Mouse (Mus musculus) layer of hippocampus, adult 11-12 months (tissue): ENCODE data around the gene Dach1.

Source experiments
- DNase-seq: peaks from one replicate; pipeline ENCODE4 v3.0.0; 2022; ENCODE audit warnings: low spot score

The Dach1 gene

DNA sequence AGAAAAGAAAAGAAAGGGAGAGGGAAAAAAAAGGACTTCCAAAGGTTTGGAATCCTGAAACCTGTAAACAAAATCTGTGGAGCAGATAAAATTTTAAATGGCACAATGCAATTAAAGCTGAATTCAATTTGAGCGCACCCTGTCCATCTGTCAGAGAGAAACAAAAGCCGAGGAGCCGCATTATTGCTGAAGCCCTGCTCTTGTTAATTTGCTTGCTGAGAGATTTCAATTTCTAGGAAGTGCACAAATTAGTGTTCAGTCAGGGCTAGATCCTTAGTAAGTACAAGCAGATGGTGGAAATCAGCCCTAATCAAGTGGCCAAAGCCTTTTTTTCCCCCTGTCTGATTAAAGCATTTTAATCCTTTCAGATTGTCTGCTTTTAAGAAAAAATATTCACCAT, 60.8 kb downstream of the Dach1 start:
- DNase-seq = peak; percentile 10

GRCm38 (mm10) chr14:98106208-98106607, 63.4 kb downstream of the Dach1 start:
- DNase-seq = no peak

- DNase-seq = no peak
Measured at GRCm38 (mm10) chr14:98104314-98104955, 65.1 kb downstream of the Dach1 start.

- DNase-seq = no peak
Measured at GRCm38 (mm10) chr14:98095229-98095628, 74.3 kb downstream of the Dach1 start.

GRCm38 (mm10) chr14:98089246-98089645, 80.3 kb downstream of the Dach1 start:
- DNase-seq = no peak

- DNase-seq = no peak
Measured at GRCm38 (mm10) chr14:98087355-98087754, 82.2 kb downstream of the Dach1 start.

GRCm38 (mm10) chr14:98086794-98087193, 82.8 kb downstream of the Dach1 start:
- no peak for DNase-seq

GRCm38 (mm10) chr14:98085141-98085540, 84.4 kb downstream of the Dach1 start:
- no peak for DNase-seq

- no peak for DNase-seq
Measured at GRCm38 (mm10) chr14:98084720-98085119, 84.8 kb downstream of the Dach1 start.

GRCm38 (mm10) chr14:98083419-98083818, 86.1 kb downstream of the Dach1 start:
- no peak for DNase-seq

GRCm38 (mm10) chr14:98080014-98080413, 89.6 kb downstream of the Dach1 start:
- no peak for DNase-seq

- no peak for DNase-seq
Measured at GRCm38 (mm10) chr14:98077996-98078395, 91.6 kb downstream of the Dach1 start.

GRCm38 (mm10) chr14:98073421-98074080, 96.0 kb downstream of the Dach1 start:
- no peak for DNase-seq

- no peak for DNase-seq
Measured at GRCm38 (mm10) chr14:98072647-98073420, 96.7 kb downstream of the Dach1 start.

GRCm38 (mm10) chr14:98071877-98072276, 97.7 kb downstream of the Dach1 start:
- DNase-seq = no peak

DNA sequence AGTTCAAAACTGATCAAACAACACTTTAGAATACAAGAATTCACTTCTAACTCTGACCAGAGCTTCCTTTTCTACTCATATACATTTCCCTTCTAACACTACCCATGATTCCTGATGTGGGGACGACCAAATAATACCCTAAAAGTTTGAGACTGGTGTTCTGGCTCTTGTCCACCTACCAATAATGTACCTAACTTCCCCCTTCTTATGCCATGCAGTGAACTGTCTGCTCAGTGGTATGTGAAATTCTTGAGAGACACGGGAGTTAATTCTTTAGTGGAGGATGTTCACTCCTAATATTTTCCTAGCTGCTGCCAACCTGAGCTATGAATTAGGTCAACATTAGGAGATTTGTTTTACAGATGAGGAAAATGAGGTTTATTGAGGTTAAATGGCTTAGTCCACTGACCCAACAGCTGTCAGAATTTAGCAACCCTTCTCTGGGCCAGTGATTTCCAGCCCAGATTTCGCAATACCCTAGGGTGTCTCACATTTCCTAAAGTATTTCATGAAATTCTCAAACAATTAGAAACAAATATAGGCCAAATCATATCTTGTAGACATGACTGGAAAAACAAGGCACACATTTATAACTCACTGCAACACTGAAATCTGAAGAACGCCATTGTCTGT, 102.2 kb downstream of the Dach1 start:
- no peak for DNase-seq

DNA sequence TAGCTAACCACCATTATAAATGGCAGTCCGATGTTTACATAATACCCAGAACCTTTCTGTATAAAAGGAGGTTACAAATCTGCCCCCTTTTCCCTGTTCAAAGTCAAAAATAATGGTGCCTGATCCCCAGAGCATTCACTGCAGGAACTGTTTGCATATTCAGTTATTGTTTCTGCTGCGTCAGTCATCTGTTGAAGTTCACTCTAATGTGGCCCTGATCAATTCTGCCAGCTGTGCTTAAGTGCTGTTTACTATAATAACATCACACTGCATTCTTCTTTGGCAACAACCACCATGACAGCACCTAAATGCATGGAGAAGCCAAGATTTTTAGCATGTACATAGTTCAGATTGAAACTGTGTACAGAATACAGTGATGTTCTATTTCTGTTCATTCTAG, 105.4 kb downstream of the Dach1 start:
- DNase-seq = no peak

DNA sequence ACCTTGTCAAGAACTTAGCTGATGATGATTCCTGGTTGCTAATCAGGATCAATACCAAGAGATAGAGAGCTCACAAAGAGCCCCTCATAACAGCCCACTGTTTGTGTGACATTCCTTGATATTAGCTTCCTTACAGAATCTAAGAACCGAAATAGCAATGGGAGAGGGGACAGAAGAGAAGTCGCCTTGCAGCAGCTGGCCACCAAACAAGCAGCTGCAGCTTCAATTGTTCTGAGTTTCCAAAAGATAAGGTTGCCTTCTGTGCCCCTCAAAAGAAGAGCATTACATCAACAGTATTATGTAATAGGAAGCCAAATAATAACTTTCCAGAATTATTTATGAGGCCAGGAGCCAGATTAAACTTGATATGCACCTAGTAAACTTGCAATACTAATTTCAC, 120.2 kb downstream of the Dach1 start:
- DNase-seq = no peak

DNA sequence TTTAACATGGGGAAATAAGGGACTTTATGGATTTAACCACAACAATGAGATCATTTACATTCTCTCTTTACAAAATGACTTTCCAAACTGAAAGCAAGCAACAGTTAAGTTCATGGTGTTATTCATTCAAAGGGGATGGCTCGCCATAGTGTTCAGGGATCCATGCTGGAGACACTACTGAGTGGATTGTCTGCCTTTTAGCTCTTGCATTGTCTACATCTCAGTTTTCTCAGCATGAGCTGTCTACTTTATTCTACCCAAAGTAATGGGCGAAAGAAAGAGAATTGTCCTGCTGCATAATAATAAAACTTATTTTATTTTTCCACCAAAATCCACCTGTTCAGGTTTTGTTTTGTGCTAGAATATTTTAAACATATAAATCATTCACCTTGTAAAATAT, 121.2 kb downstream of the Dach1 start:
- DNase-seq = no peak

- no peak for DNase-seq
Measured at GRCm38 (mm10) chr14:98047670-98048069, 121.9 kb downstream of the Dach1 start.

- no peak for DNase-seq
Measured at GRCm38 (mm10) chr14:98046960-98047359, 122.6 kb downstream of the Dach1 start.

DNA sequence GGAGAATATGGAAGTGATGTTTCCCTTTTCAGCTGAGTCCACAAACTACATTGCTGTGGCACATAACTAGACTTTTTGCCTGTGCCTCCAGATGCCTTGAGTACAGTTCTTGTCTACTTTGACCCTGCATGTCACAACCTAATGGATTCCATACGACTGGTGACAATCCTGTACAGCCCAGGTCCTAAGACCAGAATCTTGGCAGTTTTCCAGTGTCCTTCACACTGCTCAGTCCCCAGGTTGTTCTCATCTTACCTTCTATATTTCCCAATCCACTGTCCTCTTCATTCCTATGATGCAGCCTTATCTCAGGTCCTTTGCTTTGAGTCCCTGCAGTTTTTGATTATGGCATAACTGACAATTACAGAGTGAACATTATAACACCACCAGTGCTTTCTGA, 131.0 kb downstream of the Dach1 start:
- no peak for DNase-seq

GRCm38 (mm10) chr14:98037175-98037574, 132.4 kb downstream of the Dach1 start:
- DNase-seq = no peak
